Mouse (Mus musculus): Measurements from ENCODE around the gene Aldh16a1. TPM values are rescaled to one million over a fixed set of nuclear protein-coding genes. Genes with fewer than 3 reads are reported as not detected.
"Not testable (repeated sequence)": the region's sequence is repeated elsewhere in the genome, so short reads cannot be mapped to it uniquely, and the experiment has no call there.

Aldh16a1 gene
- total RNA-seq, 4 experiments from 2014 or later = 10.4 to 16.9 (median 13.7) TPM

DNA sequence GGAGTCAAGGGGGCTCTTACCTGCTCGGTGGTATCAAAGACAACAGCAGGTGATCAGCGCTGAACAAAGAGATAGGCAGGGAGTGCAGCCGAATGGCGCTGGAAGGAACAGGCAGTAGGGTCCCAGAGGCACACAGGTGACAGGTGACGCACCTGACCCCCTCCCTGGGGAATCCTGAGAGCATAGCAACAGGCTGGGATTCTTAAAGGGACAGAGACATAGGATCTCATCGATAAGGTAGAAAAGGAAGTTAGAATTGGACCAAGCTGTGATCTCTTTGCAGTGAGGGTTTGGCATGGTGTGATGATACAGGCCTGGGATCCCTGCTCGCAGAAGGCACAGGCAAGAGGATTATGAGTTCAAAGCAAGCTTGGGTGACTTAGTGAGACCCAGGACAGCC is 25.1 kb upstream of the Aldh16a1 start, which contains the start of gene Gfy:
TSS of gene Gfy (minus strand) at position 101 of the 400 bp plus-strand sequence.
- no peak for DNase-seq (ENCODE audit: low spot score in 2 of 2)

DNA sequence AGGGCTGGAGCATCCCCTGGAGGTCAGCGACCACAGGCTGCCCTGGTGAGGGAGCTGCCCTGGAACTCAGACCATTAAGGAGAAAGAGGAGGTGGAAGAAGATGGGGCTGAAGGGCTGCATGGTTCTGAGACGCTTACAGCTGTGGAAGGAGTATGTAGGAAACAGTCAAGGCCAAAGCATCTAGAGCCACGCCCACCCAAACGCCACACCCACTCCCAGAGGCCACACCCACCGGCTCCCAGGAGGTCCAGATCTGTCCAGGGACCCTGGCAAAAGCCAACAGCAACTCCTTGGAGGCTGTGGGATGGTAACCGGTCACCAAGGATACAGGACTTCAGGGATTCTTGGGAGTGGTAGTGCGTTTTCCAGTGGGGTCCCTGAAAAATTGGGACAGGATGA is 24.2 kb upstream of the Aldh16a1 start:
- DNase-seq (ENCODE audit: low spot score in 2 of 2) = no peak

DNA sequence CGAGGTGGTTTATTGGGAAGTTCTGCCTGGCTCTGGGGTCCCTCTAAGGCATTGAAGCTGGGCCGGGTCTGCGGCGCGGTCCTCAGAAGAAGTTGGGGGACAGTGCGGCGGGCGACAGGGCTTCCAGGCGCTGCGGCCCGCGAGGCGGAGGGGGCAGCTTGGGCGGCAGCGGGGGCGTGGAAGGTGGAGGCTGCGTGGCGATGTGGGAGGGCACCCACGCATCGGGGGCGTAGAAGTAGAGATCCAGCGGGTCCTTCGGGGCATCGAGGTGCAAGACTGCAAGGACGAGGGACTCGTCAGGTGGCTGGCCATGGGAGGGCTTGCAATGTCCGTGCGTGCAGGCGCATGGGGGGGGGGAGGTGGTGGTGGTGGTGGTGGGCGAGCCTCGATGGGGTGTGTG is 22.0 kb upstream of the Aldh16a1 start:
- DNase-seq (ENCODE audit: low spot score in 2 of 2) = no peak

DNA sequence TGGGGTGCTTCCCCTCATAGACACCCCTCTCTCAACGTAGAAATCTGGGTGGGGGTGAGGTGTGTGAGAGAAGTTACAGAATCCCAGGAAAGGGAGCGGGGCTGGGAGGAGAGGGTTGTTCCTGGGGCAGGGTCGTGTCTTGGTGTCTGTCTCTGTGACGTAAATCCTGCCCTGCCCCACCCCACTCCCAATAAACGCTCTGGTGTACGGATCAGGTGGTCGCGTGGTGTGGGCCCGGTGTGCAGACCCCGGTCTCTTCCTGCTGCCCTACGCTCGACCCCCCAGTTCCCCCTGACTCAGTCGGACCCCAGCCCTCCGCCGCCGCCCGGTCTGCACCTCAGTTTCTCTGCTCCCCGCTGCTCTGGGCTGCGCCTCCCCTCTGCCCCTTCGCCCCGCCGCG is 21.5 kb upstream of the Aldh16a1 start:
- DNase-seq (ENCODE audit: low spot score in 2 of 2) = no peak

DNA sequence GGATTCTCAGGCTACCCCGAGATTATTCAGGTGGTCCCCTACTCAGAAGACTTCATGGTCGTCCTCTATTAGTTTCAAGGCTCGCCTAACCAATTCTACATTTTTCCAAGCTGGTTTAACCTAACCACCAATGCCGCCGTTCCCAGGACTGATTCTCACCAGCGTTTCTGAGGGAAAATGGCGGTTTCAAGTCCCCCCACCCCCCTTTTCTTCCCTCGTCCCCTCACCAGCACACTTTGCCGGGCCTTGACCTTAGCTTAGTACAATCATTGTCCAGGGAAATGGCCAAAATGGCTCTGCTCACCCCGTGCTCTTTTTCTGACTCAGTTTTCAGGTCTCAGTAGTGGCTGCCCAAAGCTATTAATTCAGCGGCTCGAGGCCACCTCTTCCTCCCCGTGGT is 21.0 kb upstream of the Aldh16a1 start:
- DNase-seq (ENCODE audit: low spot score in 2 of 2) = no peak

DNA sequence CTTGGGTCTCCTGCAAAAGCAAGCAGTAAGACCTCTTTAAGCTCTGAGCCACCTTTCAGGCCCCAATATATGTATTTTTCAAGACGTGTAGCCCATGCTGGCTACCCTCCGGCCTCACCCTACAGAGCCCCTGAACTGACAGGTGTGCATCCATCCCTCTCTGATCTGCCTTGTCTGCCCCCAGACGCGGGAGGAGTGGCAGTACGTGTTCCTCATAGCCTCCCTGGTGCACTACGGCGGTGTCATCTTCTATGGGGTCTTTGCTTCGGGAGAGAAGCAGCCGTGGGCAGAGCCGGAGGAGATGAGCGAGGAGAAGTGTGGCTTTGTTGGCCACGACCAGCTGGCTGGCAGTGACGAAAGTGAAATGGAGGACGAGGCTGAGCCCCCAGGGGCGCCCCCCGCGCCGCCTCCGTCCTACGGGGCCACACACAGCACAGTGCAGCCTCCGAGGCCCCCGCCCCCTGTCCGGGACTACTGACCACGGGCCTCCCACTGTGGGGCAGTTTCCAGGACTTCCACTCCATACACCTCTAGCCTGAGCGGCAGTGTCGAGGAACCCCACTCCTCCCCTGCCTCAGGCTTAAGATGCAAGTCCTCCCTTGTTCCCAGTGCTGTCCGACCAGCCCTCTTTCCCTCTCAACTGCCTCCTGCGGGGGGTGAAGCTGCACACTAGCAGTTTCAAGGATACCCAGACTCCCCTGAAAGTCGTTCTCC is 20.3 kb upstream of the Aldh16a1 start:
- no peak for DNase-seq (ENCODE audit: low spot score in 2 of 2)

DNA sequence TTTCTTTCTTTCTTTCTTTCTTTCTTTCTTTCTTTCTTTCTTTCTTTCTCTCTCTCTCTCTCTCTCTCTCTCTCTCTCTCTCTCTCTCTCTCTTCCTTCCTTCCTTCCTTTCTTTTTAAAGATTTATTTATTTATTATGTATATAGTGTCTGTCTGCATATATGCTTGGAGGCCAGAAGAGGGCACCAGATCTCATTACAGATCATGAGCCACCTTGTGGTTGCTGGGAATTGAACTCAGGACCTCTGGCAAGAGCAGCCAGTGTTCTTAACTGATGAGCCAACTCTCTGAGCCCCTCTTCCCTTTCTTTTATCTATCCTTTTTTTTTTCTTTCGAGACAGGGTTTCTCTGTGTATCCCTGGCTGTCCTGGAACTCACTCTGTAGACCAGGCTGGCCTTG is 19.4 kb upstream of the Aldh16a1 start:
- not testable (repeated sequence) for DNase-seq (ENCODE audit: low spot score in 2 of 2)

DNA sequence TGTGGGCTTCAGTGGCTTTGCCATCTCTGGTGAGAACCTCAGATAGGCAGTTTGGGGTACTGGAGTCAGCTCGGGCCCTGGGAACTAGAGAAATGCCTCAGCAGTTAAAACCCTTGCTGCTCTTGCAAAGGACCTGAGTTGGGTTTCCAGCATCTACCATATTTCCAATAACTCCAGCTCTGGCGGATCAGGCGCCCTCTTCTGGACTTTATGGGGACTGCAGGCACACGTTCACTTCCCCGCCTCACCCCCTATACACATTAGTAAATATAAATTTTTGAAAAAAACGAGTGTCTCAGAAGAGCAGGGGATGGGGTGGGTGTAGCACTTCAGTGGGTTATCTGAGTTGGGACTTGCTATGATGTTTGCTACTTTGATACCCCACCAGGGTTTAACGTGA is 18.6 kb upstream of the Aldh16a1 start:
- DNase-seq (ENCODE audit: low spot score in 2 of 2) = no peak

DNA sequence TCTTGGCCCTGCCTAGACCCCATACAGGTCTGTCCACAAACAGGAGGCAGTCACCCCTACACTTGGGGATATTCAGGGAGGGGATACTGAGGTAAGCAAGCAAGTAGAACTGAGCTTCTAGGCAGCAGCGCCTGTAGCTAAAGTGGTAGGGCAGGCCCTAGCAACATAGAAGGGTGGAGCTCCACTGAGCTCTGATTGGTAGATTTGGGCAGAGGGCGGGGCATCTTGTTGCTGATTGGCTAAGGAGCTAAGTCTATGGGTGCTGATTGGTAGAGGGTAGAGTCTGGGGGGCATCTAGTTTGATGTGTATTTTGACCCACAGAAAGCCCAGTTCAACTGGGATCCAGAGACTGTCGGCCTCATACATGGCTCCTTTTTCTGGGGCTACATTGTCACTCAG is 15.1 kb upstream of the Aldh16a1 start:
- no peak for DNase-seq (ENCODE audit: low spot score in 2 of 2)

DNA sequence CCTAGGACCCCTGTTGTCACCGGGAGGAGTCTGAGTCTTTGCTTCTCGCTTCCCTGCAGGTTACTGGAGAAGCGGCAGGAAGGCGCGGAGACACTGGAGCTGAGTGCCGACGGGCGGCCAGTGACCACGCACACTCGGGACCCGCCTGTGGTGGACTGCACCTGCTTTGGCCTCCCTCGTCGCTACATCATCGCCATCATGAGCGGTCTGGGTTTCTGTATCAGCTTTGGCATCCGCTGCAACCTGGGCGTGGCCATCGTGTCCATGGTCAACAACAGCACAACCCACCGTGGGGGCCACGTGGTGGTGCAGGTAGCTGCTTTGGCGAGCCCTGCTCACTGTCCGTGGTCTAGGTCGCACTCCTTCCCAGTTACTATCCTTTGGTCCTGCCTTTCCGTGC is 14.3 kb upstream of the Aldh16a1 start:
- DNase-seq (ENCODE audit: low spot score in 2 of 2) = no peak

DNA sequence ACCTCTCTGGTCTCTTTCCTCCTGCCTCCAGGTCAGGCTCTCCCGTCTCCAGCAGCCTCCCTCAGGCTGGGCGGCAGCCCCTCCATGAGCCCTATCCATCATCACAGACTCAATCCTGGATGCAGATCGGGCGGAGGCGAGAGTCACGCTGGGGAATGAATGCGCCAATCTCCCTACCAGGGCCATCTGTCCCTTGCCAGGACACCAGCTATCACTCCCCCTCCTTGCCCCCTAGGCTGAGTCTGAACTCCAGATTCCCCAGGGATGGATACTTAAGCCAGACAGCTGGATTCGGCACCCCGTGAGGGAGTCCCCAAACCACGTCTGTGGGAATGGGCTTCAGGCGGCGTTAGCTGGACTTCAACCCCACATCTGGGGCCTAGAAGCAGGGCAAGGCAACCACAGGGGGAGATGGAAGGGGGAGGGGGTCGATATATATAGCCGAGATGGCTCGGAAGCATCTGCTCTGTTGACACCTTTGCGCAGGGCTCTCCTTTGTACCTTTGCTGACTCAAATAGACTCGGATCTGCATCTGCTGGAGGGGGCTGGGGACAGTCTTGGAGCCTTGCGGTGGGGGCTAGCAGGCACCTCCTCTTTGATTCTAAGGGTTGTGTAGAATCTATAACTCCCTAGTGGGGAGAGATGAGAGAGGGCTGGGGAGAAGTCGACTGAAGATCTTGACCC is 13.5 kb upstream of the Aldh16a1 start:
- DNase-seq (ENCODE audit: low spot score in 2 of 2) = no peak

DNA sequence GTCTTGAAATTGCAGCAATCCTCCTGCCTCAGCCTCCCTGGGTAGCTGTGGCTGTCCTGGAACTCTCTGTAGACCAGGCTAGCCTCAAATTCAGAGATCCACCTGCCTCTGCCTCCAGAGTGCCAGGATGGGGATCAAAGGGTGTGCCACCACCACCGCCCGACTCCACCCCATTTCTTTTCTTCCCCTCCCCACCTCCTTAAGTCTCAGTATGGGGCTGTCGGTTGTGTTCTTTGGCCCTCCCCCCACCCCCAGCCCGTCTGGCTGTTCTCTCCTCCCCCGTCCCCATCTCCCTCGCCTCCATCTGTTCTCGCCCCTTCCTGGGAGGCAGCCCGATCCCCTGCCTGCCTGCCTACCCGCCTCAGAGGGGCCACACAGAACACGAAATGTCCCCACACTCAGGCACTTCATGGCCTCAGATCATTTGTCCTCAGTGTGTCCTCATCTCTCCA is 12.6 kb upstream of the Aldh16a1 start:
- DNase-seq (ENCODE audit: low spot score in 2 of 2) = no peak

DNA sequence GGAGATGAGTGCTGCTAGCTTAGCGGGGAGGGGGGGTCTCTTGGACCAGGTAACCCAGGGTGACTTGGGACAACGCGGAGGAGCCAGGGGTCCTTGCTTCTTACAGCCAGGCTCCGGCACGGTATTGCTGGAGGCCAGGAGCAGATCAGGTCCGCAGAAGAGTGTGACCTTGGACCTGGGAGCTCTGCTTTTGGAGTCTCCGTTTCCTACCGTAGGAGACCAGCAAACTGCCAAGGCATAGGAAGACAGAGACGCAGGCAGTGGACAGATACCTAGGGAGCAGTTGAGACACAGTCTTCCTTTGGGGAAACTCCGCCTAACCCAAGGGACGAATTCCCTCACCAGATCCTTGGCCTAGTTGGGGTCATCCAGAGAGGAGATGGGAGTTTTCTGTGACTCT is 11.3 kb upstream of the Aldh16a1 start:
- no peak for DNase-seq (ENCODE audit: low spot score in 2 of 2)

DNA sequence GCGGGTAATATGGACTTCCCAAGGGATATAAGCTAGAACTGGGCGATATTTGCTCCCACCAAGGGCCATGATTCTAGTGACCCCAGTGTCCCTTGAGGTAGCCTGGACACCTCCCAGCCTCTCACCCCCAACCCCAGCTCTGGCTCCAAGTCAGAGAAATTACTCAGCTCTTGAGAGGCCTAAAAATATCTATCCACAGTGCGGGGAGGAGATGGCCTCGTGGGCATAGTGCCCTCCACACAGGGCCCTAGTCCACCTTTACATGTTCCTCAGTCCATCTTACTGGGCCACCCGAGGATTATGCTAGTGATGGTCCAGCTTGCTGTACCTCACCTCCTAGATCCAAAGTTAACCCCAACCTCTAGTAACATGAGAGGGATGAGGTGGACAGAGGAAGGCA is 10.4 kb upstream of the Aldh16a1 start:
- DNase-seq (ENCODE audit: low spot score in 2 of 2) = no peak

DNA sequence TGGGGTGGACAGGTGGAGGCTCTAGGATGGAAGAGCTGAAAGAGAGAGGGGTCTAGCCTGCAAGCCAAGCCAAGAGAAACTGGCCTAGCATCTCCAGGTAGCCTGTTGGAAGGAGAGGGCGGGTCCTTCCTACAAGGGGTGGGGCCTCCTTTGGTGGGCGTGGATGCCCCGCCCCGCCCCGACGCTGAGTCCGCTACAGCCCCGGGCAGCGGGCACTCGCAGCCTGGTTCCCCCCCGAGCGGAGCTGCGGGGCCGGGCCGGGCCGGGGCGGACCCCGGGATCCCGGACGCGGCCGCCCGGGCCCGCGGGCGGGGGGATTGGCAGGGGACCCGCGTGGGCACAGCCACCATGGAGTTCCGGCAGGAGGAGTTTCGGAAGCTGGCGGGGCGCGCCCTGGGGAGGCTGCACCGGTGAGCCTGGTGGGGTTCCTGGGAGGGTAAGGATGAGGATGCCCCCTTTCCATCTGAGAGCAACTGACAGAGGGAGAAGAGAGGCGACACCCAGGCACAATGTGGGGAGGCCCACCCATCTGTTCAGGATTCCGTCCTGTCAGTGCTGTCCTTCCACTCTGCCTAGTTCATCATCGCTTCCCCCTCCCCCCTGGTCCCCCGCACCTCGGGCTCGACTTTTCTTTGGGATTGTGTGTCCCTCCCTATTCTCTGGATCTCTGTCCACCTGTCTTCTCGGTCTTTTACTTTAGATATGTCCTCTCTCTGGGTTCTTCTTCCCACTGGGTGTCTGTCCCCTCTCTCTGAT is 9.5 kb upstream of the Aldh16a1 start, which contains the start of gene Slc17a7:
TSS of gene Slc17a7 (plus strand) at position 215 of the 756 bp plus-strand sequence.
- DNase-seq (ENCODE audit: low spot score in 2 of 2) = no peak

DNA sequence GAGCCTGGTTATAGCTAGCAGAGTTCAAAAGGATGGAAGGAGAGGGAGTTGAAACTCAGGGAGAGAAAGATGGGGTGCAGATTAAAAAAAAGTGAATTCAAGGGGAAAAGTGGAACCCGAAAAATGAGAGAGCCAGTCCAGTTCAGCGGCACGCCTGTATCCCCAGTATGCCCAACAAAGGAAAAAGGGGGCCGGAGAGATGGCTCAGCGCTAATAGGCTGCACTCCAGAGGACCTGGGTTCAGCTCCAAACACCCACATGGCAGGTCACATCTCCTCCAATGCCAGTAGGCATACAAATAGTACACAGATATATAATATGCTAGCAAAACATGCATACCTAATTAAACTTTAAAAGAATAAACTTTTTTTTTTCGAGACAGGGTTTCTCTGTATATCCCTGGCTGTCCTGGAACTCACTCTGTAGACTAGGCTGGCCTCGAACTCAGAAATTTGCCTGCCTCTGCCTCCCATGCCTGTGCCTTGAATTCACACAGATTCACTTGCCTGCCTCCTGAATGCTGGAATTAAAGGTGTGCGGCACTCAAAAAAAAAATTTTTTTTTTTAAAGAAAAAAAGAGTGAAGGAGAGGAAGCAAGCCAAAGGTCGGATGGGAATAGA is 8.7 kb upstream of the Aldh16a1 start:
- no peak for DNase-seq (ENCODE audit: low spot score in 2 of 2)

DNA sequence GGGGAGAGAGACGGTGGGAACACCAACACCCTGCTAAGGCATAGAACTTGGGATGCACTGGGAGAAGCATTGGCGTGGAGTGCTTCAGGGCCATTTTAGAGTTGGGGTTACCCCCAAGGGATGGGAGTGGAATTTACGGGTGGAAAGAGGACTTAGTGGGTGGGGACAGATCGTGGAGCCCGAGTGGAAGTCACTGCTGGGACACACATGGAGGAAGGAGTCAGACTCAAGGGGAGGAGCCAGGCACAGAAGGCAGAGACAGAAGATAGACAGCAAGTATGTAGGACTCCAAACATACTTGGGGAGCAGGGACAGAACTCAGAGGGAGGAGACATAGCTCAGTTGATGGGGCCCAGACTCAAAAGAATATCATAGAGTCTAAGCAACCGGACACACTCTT is 8.2 kb upstream of the Aldh16a1 start:
- DNase-seq (ENCODE audit: low spot score in 2 of 2) = no peak

DNA sequence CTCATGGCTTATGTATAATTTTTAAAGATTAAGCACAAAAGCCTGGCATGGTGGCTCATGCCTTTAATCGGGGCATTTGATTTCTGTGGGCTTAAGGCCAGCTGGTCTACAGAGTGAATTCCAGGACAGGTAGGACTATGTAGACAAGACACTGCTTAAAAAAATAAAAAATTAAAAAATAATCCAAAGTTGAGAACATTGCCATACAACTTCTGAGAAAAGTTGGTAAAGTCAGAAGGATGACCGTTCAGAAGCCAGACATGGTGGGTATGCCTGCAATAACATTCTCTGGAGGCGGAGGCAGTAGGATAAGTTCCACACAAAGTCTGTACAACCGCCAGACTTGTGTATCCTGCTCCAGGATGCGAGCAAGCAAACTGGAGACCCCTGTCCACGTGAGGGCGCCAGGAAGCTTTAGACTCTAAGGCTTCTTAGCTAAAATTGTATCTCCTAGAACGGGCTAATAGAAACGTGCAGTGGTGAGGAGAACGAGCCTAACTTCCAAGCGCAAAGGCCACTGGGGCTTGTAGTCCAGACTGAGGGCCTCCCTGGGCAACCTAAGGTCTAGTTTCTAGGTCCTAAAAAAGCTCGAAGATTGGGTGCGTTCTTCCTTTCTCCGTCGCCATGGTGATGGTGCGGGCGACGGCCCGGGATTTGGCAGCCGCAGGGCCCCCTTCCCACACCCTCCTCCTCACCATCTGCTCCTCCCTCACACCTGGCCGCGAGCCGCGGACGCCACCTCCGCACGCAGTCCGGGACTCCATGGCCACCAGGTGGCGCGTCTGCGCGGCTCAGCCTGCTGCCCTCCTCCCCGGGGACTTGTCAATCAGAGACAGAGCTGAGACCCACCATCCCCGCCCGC is 7.5 kb upstream of the Aldh16a1 start:
- DNase-seq (ENCODE audit: low spot score in 2 of 2) = peak; percentile 74 to 82

DNA sequence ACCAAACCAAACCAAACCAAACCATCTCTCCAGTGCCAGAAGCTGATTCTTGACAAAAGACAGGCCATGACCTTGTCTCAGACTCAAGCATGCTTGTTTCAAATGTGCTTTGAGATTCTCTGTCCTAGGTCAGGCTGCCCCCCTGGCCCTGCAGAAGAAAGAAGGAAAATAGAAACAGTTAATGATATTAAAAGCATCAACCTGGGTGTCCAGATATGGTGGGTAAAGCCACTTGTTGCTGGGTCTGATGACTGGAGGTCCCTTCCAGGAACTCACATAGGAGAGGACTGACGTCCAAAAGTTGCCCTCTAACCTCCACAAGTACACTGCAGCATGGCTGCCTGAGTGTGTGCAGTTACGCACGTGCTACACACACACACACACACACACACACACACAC is 6.5 kb upstream of the Aldh16a1 start:
- DNase-seq (ENCODE audit: low spot score in 2 of 2) = no peak

DNA sequence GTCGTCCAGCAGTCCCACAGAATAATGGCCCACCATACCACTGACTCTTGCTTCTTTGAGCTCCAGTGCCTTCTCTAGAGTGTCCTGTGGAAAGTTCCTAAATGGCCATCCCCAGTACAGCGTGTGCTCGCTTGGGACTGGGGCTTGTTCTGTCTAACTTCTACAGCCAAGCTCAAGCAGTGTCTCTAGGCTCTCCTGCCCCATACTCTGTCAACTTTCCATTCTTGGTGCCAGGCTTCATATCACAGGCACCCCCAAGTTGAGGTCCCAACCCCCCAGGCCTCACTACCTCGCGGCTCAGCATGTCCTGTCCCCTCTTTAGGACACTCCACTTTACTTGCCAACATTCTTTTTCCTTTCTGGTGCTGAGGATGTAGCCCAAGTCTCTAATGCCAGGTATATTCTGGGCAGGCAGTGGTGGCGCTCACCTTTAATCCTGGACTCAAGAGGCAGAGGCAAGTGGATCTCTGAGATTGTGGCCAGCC is 6.0 kb upstream of the Aldh16a1 start:
- no peak for DNase-seq (ENCODE audit: low spot score in 2 of 2)

DNA sequence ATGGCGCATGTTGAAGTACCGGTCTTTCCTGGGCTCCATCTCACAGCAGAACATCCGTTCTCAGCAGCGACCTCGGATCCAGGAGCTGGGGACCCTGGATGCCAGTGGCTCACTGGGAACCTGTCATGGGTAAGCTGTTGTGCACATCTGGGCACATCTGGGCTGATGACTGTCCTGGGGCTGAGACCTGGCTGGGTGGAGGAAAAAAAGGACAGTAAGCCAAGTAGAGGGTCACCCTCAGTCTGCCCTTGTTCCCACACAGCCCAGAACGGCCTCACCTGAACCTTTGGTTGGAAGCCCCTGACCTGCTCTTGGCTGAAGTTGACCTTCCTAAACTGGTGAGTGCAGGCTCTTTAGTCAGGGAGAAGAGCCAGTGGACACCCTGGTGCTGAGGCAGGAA is 4.6 kb upstream of the Aldh16a1 start:
- no peak for DNase-seq (ENCODE audit: low spot score in 2 of 2)
